Mouse (Mus musculus) left cerebral cortex, postnatal 14 days (tissue): ENCODE measurements around the gene Fbxo2. TPM values are rescaled to one million over a fixed set of nuclear protein-coding genes. Genes with fewer than 3 reads are reported as not detected.
A peak's percentile ranks its signal among the peaks of the same experiment; 100 is the strongest.

ENCODE experiments used
- DNase-seq, 2 experiments: peaks; one replicate each; pipeline ENCODE4 v3.0.0; 2021 to 2022; ENCODE audit warnings: low spot score in 2 of 2, mixed read lengths in 1 of 2
- intact Hi-C: fragments of 180-260 bp; cut with DNase I; formaldehyde crosslinking; loops from one replicate; pipeline ENCODE4 v1.15.1; 2025
- total RNA-seq, 2 experiments: library from RNA; stranded (reverse); gene quantifications; 2 replicates each; pipeline ENCODE4 v1.2.3; 2021

Fbxo2 gene
- total RNA-seq, 2 experiments from 2014 or later = 45.6 to 55.4 TPM

GRCm38 (mm10) chr4:148139767-148140097 is 20.7 kb upstream of the Fbxo2 start:
- intact Hi-C loops = no loop called here
- DNase-seq = no peak

DNA sequence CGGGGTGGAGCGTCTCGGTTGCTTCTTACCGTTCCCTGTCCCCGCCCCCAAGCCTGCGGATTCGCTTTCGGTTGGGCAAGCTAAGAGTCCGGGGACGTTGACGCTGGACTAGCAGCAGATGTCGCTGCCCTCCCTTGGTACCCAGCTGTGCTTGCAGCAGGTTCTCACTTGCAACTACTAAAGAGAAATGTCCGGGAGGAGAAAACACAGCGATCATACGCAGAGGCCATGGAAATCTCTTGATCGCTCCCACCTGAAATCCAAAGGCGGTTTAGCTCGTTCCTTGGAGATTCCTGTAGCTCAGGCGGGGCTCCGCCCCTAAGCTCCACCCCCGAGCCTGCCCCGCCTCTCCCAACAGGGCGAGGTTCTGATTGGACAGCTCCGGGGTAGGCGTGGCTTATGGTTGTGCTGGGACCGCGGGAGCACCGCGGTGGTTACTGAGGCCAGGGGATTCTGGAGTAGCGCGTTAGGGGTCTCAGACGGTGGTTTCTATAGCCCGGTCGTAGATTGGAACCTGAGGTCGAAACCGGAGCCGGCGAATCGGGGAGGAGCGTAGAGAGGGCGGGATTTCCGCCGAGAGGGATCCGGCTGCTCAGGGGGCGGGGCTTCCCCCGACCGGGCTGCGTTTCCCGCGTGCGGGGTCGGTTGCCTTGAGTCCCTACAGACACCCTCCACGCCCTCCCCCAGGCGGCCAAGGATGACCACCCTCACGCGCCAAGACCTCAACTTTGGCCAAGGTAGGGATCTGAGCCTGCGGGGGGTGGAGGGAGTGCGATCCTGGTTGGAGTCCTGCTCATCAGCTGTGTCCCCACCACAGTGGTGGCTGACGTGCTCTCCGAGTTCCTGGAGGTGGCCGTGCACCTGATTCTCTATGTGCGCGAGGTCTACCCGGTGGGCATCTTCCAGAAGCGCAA is 20.1 kb upstream of the Fbxo2 start:
- peak; percentile 87 to 93 for DNase-seq
- intact Hi-C loops = no loop called here

DNA sequence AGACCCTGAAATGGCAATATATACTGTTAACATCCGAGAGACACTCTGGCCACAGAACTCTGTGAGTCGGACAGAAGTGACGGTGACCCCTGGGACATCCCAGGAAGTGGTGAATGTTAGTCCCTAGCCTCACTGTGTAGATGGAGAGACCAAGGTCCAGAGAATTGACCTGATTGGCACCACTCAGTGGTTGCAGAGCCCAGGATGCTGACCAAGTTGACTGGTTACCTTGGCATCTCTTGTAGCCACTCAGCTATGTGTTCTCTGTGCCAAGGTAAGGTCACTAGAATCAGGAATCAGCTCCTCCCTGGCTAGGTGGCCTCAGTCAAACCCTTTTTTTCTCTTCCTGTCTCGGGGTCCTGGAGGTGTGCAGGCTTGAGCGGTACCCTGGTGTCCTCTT is 16.7 kb upstream of the Fbxo2 start:
- DNase-seq = no peak
- intact Hi-C loops = no loop called here

- no peak for DNase-seq
- intact Hi-C loops = no loop called here
These were observed 12.7 kb upstream of the Fbxo2 start for GRCm38 (mm10) chr4:148147714-148148113.

- no peak for DNase-seq
- intact Hi-C loops = no loop called here
These were observed 10.9 kb upstream of the Fbxo2 start for GRCm38 (mm10) chr4:148149540-148149939.

GRCm38 (mm10) chr4:148150242-148150641 is 10.2 kb upstream of the Fbxo2 start:
- intact Hi-C loops = no loop called here
- DNase-seq = no peak

GRCm38 (mm10) chr4:148150953-148151266 is 9.5 kb upstream of the Fbxo2 start:
- no peak for DNase-seq
- intact Hi-C loops = no loop called here

GRCm38 (mm10) chr4:148151267-148152168 is 8.9 kb upstream of the Fbxo2 start, which contains the start of gene Fbxo6:
TSS of gene Fbxo6 (minus strand) at chr4:148152140.
- peak; percentile 83 to 92 for DNase-seq
- intact Hi-C loops = loop anchor here (2.0 kb wide), 1 partner anchor 37 kb away; no protein-coding TSS in a partner anchor

- intact Hi-C loops = loop anchor here (2.0 kb wide), 1 partner anchor 38 kb away; no protein-coding TSS in a partner anchor
- DNase-seq = no peak
These were observed 7.9 kb upstream of the Fbxo2 start for GRCm38 (mm10) chr4:148152547-148152946.

GRCm38 (mm10) chr4:148154006-148154405 is 6.4 kb upstream of the Fbxo2 start:
- no peak for DNase-seq
- intact Hi-C loops = no loop called here

DNA sequence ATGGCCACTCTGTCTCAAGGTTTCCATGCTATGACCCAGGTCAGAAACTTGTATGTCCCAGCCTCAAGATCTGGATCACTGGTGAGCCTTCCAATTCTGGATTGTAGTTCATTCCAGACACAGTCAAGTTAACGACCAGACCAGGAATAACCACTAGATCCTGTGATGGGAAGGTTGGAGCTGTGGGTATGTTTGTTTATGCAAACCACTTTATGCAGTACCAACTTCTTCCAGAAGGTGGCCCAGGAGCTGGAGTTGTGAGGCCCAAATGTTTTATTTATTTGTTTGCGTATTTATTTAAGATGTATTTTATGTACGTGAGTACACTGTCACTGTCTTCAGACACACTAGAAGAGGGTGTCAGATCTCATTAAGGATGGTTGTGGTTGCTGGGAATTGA is 5.4 kb upstream of the Fbxo2 start:
- DNase-seq = peak; percentile 65 to 72
- intact Hi-C loops = no loop called here

GRCm38 (mm10) chr4:148158436-148159348 is 1.7 kb upstream of the Fbxo2 start:
- DNase-seq = peak in 1 of 2 experiments; percentile 49
- intact Hi-C loops = no loop called here

GRCm38 (mm10) chr4:148159544-148160435 is 631 bp upstream of the Fbxo2 start:
- DNase-seq = peak; percentile 98 to 99
- intact Hi-C loops = no loop called here

- intact Hi-C loops = no loop called here
- DNase-seq = peak; percentile 79 to 83
These were observed 3.6 kb downstream of the Fbxo2 start for GRCm38 (mm10) chr4:148164002-148164439.

DNA sequence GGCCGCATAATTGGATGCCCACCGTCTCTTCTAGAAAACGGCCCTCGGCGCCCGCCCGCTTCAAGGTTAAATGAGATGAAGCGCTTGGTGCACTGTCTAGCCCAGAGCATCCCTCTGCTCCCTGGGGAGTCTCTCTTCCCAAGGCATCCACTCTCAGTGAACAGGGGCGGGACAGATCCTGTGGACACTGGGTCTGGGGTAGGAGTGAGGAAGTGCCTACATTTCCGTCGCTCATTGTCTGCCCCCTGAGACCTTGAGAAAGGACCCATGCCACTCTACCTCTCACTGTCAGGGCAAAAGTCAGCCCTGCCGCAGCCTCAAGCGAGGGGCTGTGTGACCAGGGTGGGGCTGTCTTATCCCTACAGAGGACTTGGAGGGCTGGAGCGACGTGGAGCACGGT is 4.0 kb downstream of the Fbxo2 start:
- no peak for DNase-seq
- intact Hi-C loops = no loop called here

- DNase-seq = no peak
- intact Hi-C loops = no loop called here
These were observed 5.1 kb downstream of the Fbxo2 start for GRCm38 (mm10) chr4:148165551-148165950.

GRCm38 (mm10) chr4:148166431-148166830 is 6.0 kb downstream of the Fbxo2 start:
- peak; percentile 72 to 86 for DNase-seq
- intact Hi-C loops = loop anchor here (2.0 kb wide), 1 partner anchor 52 kb away; no protein-coding TSS in a partner anchor

DNA sequence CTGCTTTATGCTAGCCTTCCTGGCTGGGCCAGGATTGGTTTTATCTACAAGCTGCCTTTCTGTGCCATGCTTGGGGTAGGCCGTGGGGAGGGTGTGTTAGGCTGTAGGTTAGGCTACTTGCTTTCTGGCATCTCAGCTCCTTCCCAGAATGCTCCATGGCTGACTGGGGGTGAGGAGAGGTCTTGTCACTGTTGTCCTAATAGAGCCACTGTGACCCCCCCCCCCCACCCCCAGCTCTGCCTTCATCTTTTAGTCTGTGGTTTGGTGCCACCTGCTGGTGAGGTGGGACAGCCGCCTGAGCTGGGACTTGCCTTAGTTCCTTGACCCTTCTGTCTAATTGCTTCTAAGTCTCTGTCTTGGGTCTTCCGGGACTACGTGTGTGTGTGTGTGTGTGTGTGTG is 6.6 kb downstream of the Fbxo2 start:
- peak in 1 of 2 experiments; percentile 74 for DNase-seq
- intact Hi-C loops = loop anchor here (2.0 kb wide), 1 partner anchor 52 kb away; no protein-coding TSS in a partner anchor
